In genomic region chr1:36131154-36131553, GRCm38 (mm10) we compare ENCODE assay signal across 10 mouse cellular contexts.
DNase-seq lines count a peak whose midpoint lies in the region; ATAC-seq and TF ChIP-seq lines count a peak whose summit lies in the region.
"Had no signal": no experiment of that assay in that cellular context is flagged by ENCODE, and none has a peak within 500 bp of the region (broad histone marks: within the 10 kb centered on the region; RNA-seq: fewer than 3 reads in every experiment).

No protein-coding gene starts in this region.

- WGBS in midbrain, embryonic 15.5 days = 68% methylated on average over 4 of the region's 4 CpGs
- WGBS in intestine, postnatal 0 days = 58% methylated on average over 4 of the region's 4 CpGs

- H3K4me3 ChIP-seq in midbrain, embryonic 15.5 days = no peak overlapping the region
- H3K4me3 ChIP-seq in intestine, postnatal 0 days (ENCODE audit: low read depth, low read length) = no peak overlapping the region

- H3K4me1 ChIP-seq in midbrain, embryonic 15.5 days = no peaks in the 10 kb centered on the region
- 0 out of 2 replicates have a peak, but pooled peaks cover 3% of the 10 kb centered on the region for H3K4me1 ChIP-seq in intestine, postnatal 0 days (replicated peaks; ENCODE audit: control insufficient read depth, insufficient read depth, low read length)

- no peaks in the 10 kb centered on the region for H3K36me3 ChIP-seq in midbrain, embryonic 15.5 days (replicated peaks)
- no peaks in the 10 kb centered on the region for H3K36me3 ChIP-seq in intestine, postnatal 0 days (ENCODE audit: control insufficient read depth, insufficient read depth)

- TF ChIP-seq CTCF in intestine, postnatal 0 days (IDR thresholded peaks at IDR 0.05; ENCODE audit: low read depth) = no peak

- H3K9me3 ChIP-seq in midbrain, embryonic 15.5 days = no peaks in the 10 kb centered on the region
- H3K9me3 ChIP-seq in intestine, postnatal 0 days (ENCODE audit: control insufficient read depth) = no peaks in the 10 kb centered on the region

- H3K27me3 ChIP-seq in midbrain, embryonic 15.5 days (replicated peaks) = no peaks in the 10 kb centered on the region
- H3K27me3 ChIP-seq in intestine, postnatal 0 days (replicated peaks; ENCODE audit: control insufficient read depth, insufficient read depth, low read length) = no peaks in the 10 kb centered on the region

- ATAC-seq in CD4-positive, CD25-positive, alpha-beta regulatory T cell, adult 4 months = peak; percentile 85
- no peak for ATAC-seq in midbrain, embryonic 15.5 days (replicated peaks)
- no peak for ATAC-seq in intestine, postnatal 0 days

- H3K9ac ChIP-seq in midbrain, embryonic 15.5 days = no peak overlapping the region
- H3K9ac ChIP-seq in intestine, postnatal 0 days (ENCODE audit: low read depth, low read length) = no peak overlapping the region

- no peak overlapping the region for H3K4me2 ChIP-seq in midbrain, embryonic 15.5 days
- H3K4me2 ChIP-seq in intestine, postnatal 0 days (replicated peaks; ENCODE audit: low read depth) = no peak overlapping the region

- DNase-seq in adrenal gland, postnatal 10 days = peak; percentile 45
- DNase-seq in adrenal gland, adult 18-20 months (ENCODE audit: low spot score in 2 of 2) = no peak
- peak; percentile 38 for DNase-seq in liver
- peak; percentile 27 to 35 for DNase-seq in spleen, postnatal 36 days (ENCODE audit: low spot score in 2 of 2)
- no peak for DNase-seq in urinary bladder, postnatal 36 days (ENCODE audit: low spot score in 2 of 2)
- DNase-seq: gastrocnemius, postnatal 10 days; heart, postnatal 14 days had no signal

- no peak overlapping the region for H3K27ac ChIP-seq in midbrain, embryonic 15.5 days
- no peak overlapping the region for H3K27ac ChIP-seq in intestine, postnatal 0 days (ENCODE audit: low read depth, low read length)

Comparison
In these comparisons a context has a peak if more than half of its experiments do, and no peak if none do; other contexts are left out.
1. DNase-seq: peak in adrenal gland, postnatal 10 days (single experiment), liver (single experiment) and spleen, postnatal 36 days (2 of 2); none in adrenal gland, adult 18-20 months (0 of 2) and urinary bladder, postnatal 36 days (0 of 2).